Mouse (Mus musculus) heart, postnatal 0 days (tissue): Measurements from ENCODE around the gene Rps19.

Experiments used
- CTCF ChIP-seq: IDR thresholded peaks from 2 replicates; pipeline ENCODE4 v1.5.1; 2016; ENCODE audit warnings: antibody characterized with exemption, control low read depth, low read depth
- EP300 ChIP-seq: IDR thresholded peaks from 2 replicates; pipeline ENCODE4 v1.6.1; 2016; ENCODE audit warnings: antibody characterized with exemption, low read depth

- TF ChIP-seq CTCF (no peak), EP300 (no peak)
Observed at GRCm38 (mm10) chr7:24859234-24859633, 24.9 kb upstream of the Rps19 start.
